Mouse (Mus musculus) fat pad, adult 2 months (tissue): ENCODE measurements at regions not wholly inside any gene's neighbourhood (a gene's known extent, or its start where the extent isn't known, plus 50 kb on each side); places are given as distances from the start of the nearest gene placed in this dataset.

Source experiments
- DNase-seq: peaks from one replicate; pipeline ENCODE4 v3.0.0-alpha.2; 2011; ENCODE audit warnings: low read depth, low spot score; ENCODE audit errors: extremely low read depth

DNA sequence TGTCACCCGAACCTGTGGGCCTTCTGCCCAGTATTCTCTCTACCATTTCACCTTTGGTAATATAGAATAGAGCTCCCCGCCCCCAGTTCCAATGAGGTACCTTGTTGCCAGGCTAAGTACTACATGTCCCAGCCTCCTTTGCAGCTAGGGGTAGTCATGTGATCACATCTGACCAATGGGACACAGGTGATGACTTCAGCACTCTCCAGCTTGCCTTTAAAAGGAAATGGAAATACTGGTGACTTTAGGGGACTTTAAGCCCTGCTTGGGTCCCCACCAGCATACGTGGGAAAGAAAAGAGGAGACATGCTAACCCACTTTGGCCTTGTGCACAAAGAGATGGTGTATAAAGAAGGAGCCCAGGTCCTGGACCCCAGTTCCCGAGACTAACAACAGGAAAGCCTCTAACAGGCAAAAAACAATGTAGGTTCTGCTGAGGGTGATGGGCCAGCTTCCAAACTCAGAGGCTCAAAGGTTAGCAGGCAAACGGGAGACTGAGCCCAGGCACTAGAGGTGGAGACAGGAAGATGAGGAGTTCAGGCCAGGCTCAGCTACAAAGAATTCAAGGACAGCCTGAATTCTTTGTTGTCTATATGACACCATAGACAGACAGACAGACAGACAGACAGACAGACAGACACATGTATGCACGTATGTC is 103.5 kb downstream of the 1700001O22Rik start:
- DNase-seq: no peak

DNA sequence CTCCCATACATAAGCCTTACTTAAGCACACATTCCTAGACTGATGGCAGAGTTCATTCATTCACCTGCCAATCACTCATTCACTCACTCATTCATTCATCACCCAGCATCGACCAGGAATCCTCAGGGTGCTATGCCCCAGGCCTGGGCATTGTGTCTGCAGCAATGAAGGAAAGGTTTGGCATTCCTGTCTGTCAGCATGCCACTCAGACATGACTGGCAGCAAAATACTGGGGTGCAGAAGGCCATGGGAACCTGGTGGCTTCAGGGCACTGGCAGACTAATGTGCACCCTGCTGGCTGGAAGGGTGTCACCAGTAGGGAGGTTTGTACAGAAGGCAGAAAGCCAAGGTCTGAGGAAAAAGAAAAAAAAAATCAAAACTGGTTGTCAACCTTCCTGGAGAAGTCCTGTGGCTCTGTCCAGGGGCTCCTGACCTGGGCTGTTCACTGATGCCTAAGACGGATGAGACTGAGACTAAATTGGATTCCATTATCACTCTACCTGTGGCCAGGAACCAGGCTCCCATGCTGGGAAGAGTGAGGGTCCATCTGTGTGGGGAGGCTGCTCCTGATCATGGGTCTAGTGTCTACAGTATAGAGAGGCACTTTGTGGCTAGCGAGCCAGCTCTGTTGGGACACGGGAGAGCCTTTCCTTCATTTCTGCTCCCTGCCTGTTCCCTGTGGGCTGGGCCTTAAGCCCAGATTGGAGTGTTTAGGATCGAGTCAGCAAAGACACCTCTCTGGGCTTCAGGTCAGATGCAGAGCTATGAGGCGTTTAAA is 104.1 kb downstream of the Cstad start:
- no peak for DNase-seq

GRCm38 (mm10) chr2:30697851-30698250 is 103.0 kb downstream of the Cstad start:
- no peak for DNase-seq

GRCm38 (mm10) chr2:30695771-30696456 is 101.1 kb downstream of the Cstad start:
- DNase-seq: no peak

DNA sequence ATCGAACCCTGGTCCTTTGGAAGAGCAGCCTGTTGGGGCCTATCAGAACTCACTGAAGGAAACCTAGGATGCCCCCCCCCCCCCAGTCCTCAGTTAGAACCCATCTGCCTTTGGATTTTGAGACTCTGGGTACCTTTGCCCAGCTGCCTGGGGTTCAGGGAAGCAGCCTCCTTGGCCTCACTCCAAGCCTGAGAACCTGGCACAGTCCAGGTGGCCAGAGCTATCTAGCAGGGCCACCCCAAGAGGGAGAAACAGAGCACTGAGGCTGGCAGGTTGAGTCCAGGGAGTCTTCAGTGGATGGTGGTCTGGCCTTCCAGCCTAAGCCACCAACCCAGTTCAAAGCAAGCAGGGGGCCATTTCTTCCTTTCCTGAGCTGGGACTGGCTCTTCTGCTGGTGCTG is 100.2 kb downstream of the Cstad start:
- DNase-seq: no peak

GRCm38 (mm10) chr2:30693206-30694035 is 98.6 kb downstream of the Cstad start:
- DNase-seq: no peak

DNA sequence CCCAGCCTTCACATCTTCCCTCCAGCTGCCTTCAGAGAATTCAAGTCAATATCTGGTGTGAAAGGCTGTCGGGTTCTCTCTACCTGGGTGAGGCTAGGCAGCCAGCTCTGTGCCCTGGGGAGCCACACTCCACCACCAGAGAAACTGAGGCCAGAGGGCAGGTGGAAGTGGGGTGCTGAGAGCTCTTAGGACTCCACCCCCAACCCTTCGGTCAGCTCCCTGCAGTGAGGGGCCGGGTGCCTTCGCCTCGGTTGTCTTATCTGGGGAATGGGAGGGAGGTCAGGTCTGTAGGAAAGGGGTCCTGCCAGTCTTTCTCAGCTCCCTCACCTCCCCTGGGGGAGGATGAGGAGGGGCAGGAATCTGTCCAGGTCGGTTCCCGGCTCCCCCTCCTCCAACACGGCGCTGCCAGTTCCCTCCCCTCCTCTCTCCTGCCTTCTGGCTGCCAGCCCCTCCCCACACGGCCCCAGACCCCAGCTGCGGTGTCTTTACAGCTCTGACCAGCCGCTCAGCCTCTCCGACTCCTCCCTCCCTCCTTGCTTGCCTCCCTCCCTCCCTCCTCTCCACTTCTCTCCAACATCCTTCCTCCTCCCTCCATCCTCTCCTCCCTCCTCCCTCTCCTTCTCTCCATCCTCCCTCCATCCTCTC is 97.8 kb downstream of the Cstad start:
- DNase-seq: no peak

DNA sequence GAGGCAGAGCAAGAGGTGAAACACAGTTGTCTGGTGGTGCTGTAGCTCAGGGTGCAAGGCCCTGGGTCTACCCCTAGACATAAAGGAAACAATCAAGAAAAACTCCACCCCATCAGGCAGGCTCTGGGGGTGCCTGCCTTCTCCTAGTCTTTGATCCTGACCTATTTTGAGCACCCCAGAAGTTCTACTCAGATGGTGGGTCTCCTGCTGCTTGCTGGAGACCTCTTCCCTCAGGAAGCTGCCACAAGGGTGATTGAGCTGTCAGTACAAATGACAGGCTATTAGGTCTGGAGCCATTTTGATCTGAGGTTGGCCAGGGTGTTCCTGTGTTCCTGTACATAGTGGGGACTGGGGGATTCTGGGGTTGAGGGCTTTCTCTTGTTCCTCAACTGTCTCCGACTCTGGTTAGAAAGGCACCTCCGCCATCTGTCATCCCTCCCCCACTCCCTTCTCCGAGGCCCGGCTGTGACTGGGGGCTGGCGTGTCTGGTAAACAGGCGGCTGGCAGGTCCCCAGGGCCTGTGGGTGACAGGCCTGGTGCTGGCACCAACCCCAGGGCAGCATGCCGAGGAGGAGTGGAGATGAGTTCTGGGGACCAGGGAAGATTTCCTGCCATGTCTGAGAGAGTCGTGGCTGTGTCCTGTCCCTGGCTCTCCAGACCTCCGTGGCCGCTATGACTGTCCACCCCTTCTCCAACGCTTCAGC is 97.2 kb downstream of the Cstad start:
- no peak for DNase-seq

- no peak for DNase-seq
Observed at GRCm38 (mm10) chr2:30690925-30691856, 96.4 kb downstream of the Cstad start.

DNA sequence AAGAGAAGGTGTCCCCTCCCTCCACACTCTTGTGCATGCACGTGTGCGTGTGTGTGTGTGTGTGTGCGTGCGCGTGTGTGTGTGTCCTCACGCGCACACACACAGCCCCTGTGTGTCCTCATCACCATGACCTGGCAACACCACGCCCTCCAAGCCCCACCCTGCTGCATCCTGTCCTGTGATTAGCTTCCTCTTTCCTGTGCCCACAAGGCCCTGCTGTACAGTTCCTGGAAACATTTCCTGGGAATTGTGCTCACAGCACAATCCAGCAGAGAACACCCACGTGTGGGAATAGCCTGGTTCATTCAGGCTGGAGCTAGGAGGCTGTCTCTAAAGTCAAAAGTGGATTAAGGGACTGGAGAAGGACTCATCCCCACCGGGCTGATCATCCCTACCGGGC is 95.5 kb downstream of the Cstad start:
- DNase-seq: no peak

DNA sequence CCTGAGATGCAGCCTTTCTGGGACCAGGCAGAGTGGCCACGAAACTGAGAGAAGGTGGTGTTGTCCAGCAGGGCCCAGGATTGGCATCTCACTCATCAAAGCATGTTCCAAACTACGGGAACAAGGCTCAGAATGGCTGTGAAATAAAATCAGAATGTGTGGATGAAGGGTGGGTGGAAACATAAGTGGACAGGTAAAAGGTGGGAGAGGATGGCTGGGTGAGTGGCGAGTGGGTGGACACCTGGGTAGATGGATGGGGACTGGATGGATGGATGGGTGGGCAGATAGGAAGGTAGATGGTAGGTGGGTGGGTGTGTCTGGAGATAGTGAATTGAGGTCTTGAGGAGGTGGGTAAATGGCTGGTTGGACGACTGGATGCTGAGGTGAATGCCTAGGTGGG is 93.6 kb downstream of the Cstad start:
- no peak for DNase-seq

DNA sequence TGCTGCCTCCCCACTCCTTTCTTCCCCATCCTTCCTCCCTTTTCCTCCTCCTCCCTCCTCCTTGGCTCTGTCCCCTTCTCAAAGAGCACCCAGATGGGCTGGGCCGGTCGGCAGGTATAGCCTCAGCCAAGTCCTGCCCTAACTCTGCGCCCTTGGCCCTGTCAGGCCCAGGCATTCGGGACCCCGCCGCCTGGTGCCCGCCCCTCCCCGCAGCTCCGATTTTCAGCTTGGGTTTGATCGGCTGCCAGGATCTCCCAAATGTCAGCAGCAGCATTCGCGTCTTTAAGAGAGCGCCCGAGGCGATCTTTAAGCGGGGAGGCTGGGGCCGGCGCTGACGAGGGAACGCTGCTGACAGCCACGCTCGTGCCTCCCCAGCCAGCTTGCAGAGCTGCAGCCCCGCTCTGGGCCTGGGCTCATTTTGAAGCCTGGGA is 92.3 kb downstream of the Cstad start:
- DNase-seq: no peak

DNA sequence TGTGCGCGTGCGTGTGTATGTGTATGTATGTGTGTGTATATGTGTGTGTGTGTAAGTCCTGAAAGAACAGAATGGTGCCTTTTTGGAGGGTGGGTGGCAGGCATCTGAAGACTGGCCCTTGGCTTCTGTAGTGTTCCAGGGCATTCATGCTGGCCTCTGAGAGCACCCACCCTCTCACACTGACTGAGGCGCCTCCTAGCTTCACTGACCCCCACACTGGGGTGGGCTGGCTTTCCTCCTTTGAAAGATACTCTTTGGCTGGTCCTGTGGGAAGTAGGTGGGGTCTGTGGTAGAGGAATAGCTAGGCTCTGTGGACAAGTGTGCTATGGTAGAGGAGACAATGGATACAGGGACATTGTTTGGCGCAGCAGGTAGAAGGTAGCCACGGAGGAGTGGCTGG is 91.5 kb downstream of the Cstad start:
- DNase-seq: no peak

DNA sequence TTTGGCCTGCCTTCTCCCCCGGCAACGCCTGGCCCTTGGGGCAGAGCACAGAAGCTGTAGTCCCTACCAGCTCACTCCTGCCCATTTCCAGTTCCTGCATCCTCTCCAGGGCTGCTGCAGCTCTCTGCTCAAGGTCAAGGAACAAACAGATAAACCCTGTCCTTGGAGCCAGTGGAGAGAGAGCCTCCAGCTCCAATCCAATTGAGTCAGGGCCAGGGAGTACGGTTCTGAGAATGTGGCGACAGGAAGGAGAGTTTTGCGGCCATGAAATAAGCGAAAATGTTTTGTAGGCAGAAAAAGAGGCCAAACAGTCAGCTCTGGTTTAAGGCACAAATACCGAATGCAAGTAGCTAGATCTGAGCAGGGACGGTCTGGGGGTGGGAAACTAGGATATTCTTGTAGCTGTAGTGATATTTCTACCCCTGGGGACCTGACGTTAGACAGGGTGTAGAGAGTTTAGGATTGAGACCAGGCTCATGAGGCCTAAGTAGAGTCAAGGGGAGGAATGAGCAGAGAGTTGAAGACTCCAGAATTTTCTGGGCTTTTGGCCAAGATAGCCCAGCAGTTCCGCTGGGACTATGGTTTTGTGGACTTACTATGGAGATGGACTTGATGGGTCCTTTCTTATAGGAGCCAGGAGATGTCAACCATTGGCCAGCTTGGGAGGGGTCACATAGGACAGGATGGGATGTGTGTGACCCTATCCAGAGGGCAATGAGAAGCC is 90.5 kb downstream of the Cstad start:
- no peak for DNase-seq

- no peak for DNase-seq
Observed at GRCm38 (mm10) chr2:30684461-30684860, 89.6 kb downstream of the Cstad start.

GRCm38 (mm10) chr2:30682146-30682825 is 87.4 kb downstream of the Cstad start:
- no peak for DNase-seq

GRCm38 (mm10) chr2:30681642-30682041 is 86.8 kb downstream of the Cstad start:
- no peak for DNase-seq

DNA sequence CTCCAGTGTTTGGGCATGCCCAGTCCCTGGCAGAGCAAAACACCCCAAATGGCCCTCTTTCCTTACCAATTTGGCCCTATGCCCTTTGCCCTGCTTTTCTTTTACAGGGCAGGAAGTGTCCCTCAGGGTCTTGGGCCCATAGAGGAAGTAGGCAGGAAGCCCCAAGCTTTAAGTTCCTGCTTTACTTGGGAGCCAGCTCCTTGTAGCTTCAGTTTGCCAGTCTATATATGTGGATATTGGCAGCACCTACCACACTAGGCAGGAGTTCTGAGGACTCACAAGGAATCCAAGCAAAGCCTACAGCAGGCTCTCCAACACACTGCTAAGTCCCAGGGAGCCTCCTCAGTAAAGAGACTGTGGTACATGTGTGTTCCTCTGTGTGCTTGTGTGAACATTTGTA is 84.2 kb downstream of the Cstad start:
- no peak for DNase-seq
